Mouse (Mus musculus) intestine, embryonic 16.5 days (tissue): Measurements from ENCODE around the gene Cldn34b3. TPM values are rescaled to one million over a fixed set of nuclear protein-coding genes. Genes with fewer than 3 reads are reported as not detected.
"Not testable (repeated sequence)": the region's sequence is repeated elsewhere in the genome, so short reads cannot be mapped to it uniquely, and the experiment has no call there.

Source experiments
- ATAC-seq: fragments of 200-750 bp; cut with Nextera tagmentation; 2 replicates; pipeline ENCODE4 v1.8.0; 2017; ENCODE audit warnings: moderate TSS enrichment, moderate library complexity
- H3K27ac ChIP-seq: fragments of 300-500 bp; sonication (generic); 2 replicates; pipeline ENCODE4 v1.5.1; 2014; ENCODE audit warnings: mild to moderate bottlenecking, low read length
- H3K27me3 ChIP-seq: fragments of 300-500 bp; sonication (generic); replicated peaks from 2 replicates; pipeline ENCODE4 v1.6.1; 2014; ENCODE audit warnings: low read length, control low read depth, mixed read lengths; ENCODE audit not compliant: control insufficient read depth, insufficient read depth
- H3K36me3 ChIP-seq: fragments of 300-500 bp; sonication (generic); 2 replicates; pipeline ENCODE4 v1.6.1; 2014; ENCODE audit warnings: low read length, control low read depth; ENCODE audit not compliant: control insufficient read depth, insufficient read depth
- H3K4me1 ChIP-seq: fragments of 300-500 bp; sonication (generic); 2 replicates; pipeline ENCODE4 v1.6.1; 2014; ENCODE audit warnings: low read length, control low read depth, mixed read lengths; ENCODE audit not compliant: control insufficient read depth, insufficient read depth
- H3K4me2 ChIP-seq: fragments of 300-500 bp; sonication (generic); 2 replicates; pipeline ENCODE4 v1.6.1; 2014; ENCODE audit warnings: low read depth, low read length, control low read depth
- H3K4me3 ChIP-seq: fragments of 300-500 bp; sonication (generic); 2 replicates; pipeline ENCODE4 v1.5.1; 2014; ENCODE audit warnings: mild to moderate bottlenecking, low read length
- H3K9ac ChIP-seq: fragments of 300-500 bp; sonication (generic); 2 replicates; pipeline ENCODE4 v1.6.1; 2014; ENCODE audit warnings: low read depth, low read length
- H3K9me3 ChIP-seq: fragments of 300-500 bp; sonication (generic); 2 replicates; pipeline ENCODE4 v1.6.1; 2016; ENCODE audit warnings: low read length, control low read depth; ENCODE audit not compliant: control insufficient read depth
- WGBS: fragments of 180-500 bp; shearing (Covaris S2); extraction: QIAGEN DNeasy Blood & Tissue Kit; methylation state at CpG from one replicate; pipeline ENCODE4 v1.1.7; 2014; 5-methylcytosine and 5-hydroxymethylcytosine counted together
- polyA plus RNA-seq: library from polyadenylated mRNA; unstranded; fragments of >200 nt; fragmentation: Nextera tagmentation; extraction: Ambion mirVana; gene quantifications from 2 replicates; pipeline ENCODE4 v1.2.1, GENCODE M21; 2015

The Cldn34b3 gene
- polyA plus RNA-seq = not detected in 2 replicates

GRCm38 (mm10) chrX:76264004-76264403 is at the start of gene Cldn34b3:
Gene Cldn34b3, plus strand, starts transcription at chrX:76264304.
- not testable (repeated sequence) for H3K4me3 ChIP-seq, H3K36me3 ChIP-seq, H3K9me3 ChIP-seq, ATAC-seq, H3K27ac ChIP-seq, H3K4me1 ChIP-seq, H3K9ac ChIP-seq, H3K27me3 ChIP-seq, H3K4me2 ChIP-seq
- WGBS = 89% methylated on average over 1 of the region's 1 CpGs

Other genes with a start within 250 kb of the Cldn34b3 start
- gene Cldn34b4, start 129.0 kb downstream of the Cldn34b3 start, polyA plus RNA-seq = not detected in 2 replicates